Mouse (Mus musculus): ENCODE measurements at regions not wholly inside any gene's neighbourhood (a gene's known extent, or its start where the extent isn't known, plus 50 kb on each side); places are given as distances from the start of the nearest gene placed in this dataset.

DNA sequence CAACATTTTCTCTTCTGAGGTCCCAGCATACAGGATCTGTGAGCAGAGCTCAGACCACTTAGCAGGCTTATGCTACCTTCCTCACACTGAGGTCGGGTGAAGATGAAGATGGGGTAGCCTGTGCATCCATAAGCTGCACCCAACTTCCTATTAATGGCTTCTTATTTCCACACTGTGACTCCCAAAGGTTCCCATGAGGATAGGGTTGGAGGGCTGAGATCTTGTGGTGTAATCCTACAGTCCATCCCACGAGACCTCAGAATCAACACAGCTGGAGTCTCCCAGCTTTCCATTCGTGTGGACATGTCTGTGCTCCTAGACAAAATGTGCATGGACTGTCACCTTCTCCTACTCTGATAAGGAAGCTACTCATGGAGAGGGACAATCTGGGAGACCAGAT lies 80.0 kb upstream of the Cd93 start:
- TF ChIP-seq TCF12 (IDR thresholded peaks at IDR 0.05; ENCODE audit: insufficient read depth, poor library complexity, severe bottlenecking) (no peak), POLR2A (IDR thresholded peaks at IDR 0.05; ENCODE audit: insufficient read length, low read depth) (no peak), E2F4 (IDR thresholded peaks at IDR 0.05; ENCODE audit: insufficient read depth) (no peak), MAX (IDR thresholded peaks at IDR 0.05; ENCODE audit: low read depth) (no peak), POLR2AphosphoS2 (IDR thresholded peaks at IDR 0.05; ENCODE audit: insufficient read length, low read depth) (no peak), USF1 (IDR thresholded peaks at IDR 0.05; ENCODE audit: low read depth) (no peak), MYOG (IDR thresholded peaks at IDR 0.05; ENCODE audit: control insufficient read depth in 1 of 3, insufficient read depth in 1 of 3, insufficient read length in 2 of 3, low read depth in 2 of 3) (no peak), TCF3 (IDR thresholded peaks at IDR 0.05; ENCODE audit: insufficient read length, low read depth) (no peak), REST (IDR thresholded peaks at IDR 0.05; ENCODE audit: insufficient read depth, insufficient read length) (no peak), SRF (IDR thresholded peaks at IDR 0.05; ENCODE audit: control insufficient read depth, insufficient read length, low read depth) (no peak), MYOD1 (IDR thresholded peaks at IDR 0.05; ENCODE audit: control insufficient read depth in 1 of 3, insufficient read length in 2 of 3, low read depth in 2 of 3) (no peak)
- H3ac ChIP-seq (ENCODE audit: control insufficient read depth, insufficient read length), result no peak overlapping the region

GRCm38 (mm10) chr2:148522936-148523335 lies 79.6 kb upstream of the Cd93 start:
- no peaks in the 10 kb centered on the region for H3K36me3 ChIP-seq (ENCODE audit: control insufficient read depth, insufficient read depth)
- no peak overlapping the region for H3ac ChIP-seq (ENCODE audit: control insufficient read depth, insufficient read length)
- H3K4me2 ChIP-seq (ENCODE audit: low read depth), result peak overlapping the region; percentile 26
- no peak overlapping the region for H3K4me3 ChIP-seq
- no peaks in the 10 kb centered on the region for H3K79me2 ChIP-seq (ENCODE audit: control insufficient read depth, insufficient read depth)
- no peaks in the 10 kb centered on the region for H3K27me3 ChIP-seq (ENCODE audit: control insufficient read depth, insufficient read depth, insufficient read length)
- TF ChIP-seq CEBPB (IDR thresholded peaks at IDR 0.05; ENCODE audit: insufficient read depth, poor library complexity, severe bottlenecking), result no peak
- TF ChIP-seq SRF (IDR thresholded peaks at IDR 0.05; ENCODE audit: control insufficient read depth, insufficient read length, low read depth), result no peak
- TF ChIP-seq MYOD1 (IDR thresholded peaks at IDR 0.05; ENCODE audit: control insufficient read depth in 1 of 3, insufficient read length in 2 of 3, low read depth in 2 of 3), result no peak
- no peak for TF ChIP-seq MYOG (IDR thresholded peaks at IDR 0.05; ENCODE audit: control insufficient read depth in 1 of 3, insufficient read depth in 1 of 3, insufficient read length in 2 of 3, low read depth in 2 of 3)

More for the DNA sequence above, 80.0 kb upstream of the Cd93 start:
- Histone ChIP-seq H3K4me3 (no peak overlapping the region), H3K36me3 (ENCODE audit: control insufficient read depth, insufficient read depth) (no peaks in the 10 kb centered on the region), H3K79me2 (ENCODE audit: control insufficient read depth, insufficient read depth) (no peaks in the 10 kb centered on the region), H3K27me3 (ENCODE audit: control insufficient read depth, insufficient read depth, insufficient read length) (no peaks in the 10 kb centered on the region), H3K4me2 (ENCODE audit: low read depth) (no peak overlapping the region)

GRCm38 (mm10) chr2:148521966-148522575 lies 78.7 kb upstream of the Cd93 start:
- H3K4me2 ChIP-seq (ENCODE audit: low read depth), result peak overlapping the region; percentile 26
- TF ChIP-seq REST (IDR thresholded peaks at IDR 0.05; ENCODE audit: insufficient read depth, insufficient read length) (no peak), USF1 (IDR thresholded peaks at IDR 0.05; ENCODE audit: low read depth) (peak; percentile 59), CEBPB (IDR thresholded peaks at IDR 0.05; ENCODE audit: insufficient read depth, poor library complexity, severe bottlenecking) (peak; percentile 99)

GRCm38 (mm10) chr2:148520291-148520690 lies 76.9 kb upstream of the Cd93 start:
- H3K36me3 ChIP-seq (ENCODE audit: control insufficient read depth, insufficient read depth), result no peaks in the 10 kb centered on the region
- H3K79me2 ChIP-seq (ENCODE audit: control insufficient read depth, insufficient read depth), result no peaks in the 10 kb centered on the region
- no peak overlapping the region for H3K4me3 ChIP-seq
- H3K27me3 ChIP-seq (ENCODE audit: control insufficient read depth, insufficient read depth, insufficient read length), result no peaks in the 10 kb centered on the region
- peak overlapping the region; percentile 39 for H3K4me2 ChIP-seq (ENCODE audit: low read depth)
- TF ChIP-seq MYOD1 (IDR thresholded peaks at IDR 0.05; ENCODE audit: control insufficient read depth in 1 of 3, insufficient read length in 2 of 3, low read depth in 2 of 3), result no peak
- TF ChIP-seq E2F4 (IDR thresholded peaks at IDR 0.05; ENCODE audit: insufficient read depth), result no peak
- no peak for TF ChIP-seq TCF12 (IDR thresholded peaks at IDR 0.05; ENCODE audit: insufficient read depth, poor library complexity, severe bottlenecking)
- TF ChIP-seq MYOG (IDR thresholded peaks at IDR 0.05; ENCODE audit: control insufficient read depth in 1 of 3, insufficient read depth in 1 of 3, insufficient read length in 2 of 3, low read depth in 2 of 3), result no peak
- TF ChIP-seq POLR2A (IDR thresholded peaks at IDR 0.05; ENCODE audit: insufficient read length, low read depth), result no peak
- TF ChIP-seq REST (IDR thresholded peaks at IDR 0.05; ENCODE audit: insufficient read depth, insufficient read length), result no peak
- no peak for TF ChIP-seq POLR2AphosphoS2 (IDR thresholded peaks at IDR 0.05; ENCODE audit: insufficient read length, low read depth)
- no peak for TF ChIP-seq USF1 (IDR thresholded peaks at IDR 0.05; ENCODE audit: low read depth)
- no peak for TF ChIP-seq SRF (IDR thresholded peaks at IDR 0.05; ENCODE audit: control insufficient read depth, insufficient read length, low read depth)
- TF ChIP-seq MAX (IDR thresholded peaks at IDR 0.05; ENCODE audit: low read depth), result no peak
- TF ChIP-seq TCF3 (IDR thresholded peaks at IDR 0.05; ENCODE audit: insufficient read length, low read depth), result no peak
- no peak for TF ChIP-seq CEBPB (IDR thresholded peaks at IDR 0.05; ENCODE audit: insufficient read depth, poor library complexity, severe bottlenecking)
- H3ac ChIP-seq (ENCODE audit: control insufficient read depth, insufficient read length), result no peak overlapping the region

More at GRCm38 (mm10) chr2:148521966-148522575, 78.7 kb upstream of the Cd93 start:
- Histone ChIP-seq H3ac (ENCODE audit: control insufficient read depth, insufficient read length) (no peak overlapping the region), H3K36me3 (ENCODE audit: control insufficient read depth, insufficient read depth) (no peaks in the 10 kb centered on the region), H3K4me3 (no peak overlapping the region), H3K27me3 (ENCODE audit: control insufficient read depth, insufficient read depth, insufficient read length) (no peaks in the 10 kb centered on the region), H3K79me2 (ENCODE audit: control insufficient read depth, insufficient read depth) (no peaks in the 10 kb centered on the region)

DNA sequence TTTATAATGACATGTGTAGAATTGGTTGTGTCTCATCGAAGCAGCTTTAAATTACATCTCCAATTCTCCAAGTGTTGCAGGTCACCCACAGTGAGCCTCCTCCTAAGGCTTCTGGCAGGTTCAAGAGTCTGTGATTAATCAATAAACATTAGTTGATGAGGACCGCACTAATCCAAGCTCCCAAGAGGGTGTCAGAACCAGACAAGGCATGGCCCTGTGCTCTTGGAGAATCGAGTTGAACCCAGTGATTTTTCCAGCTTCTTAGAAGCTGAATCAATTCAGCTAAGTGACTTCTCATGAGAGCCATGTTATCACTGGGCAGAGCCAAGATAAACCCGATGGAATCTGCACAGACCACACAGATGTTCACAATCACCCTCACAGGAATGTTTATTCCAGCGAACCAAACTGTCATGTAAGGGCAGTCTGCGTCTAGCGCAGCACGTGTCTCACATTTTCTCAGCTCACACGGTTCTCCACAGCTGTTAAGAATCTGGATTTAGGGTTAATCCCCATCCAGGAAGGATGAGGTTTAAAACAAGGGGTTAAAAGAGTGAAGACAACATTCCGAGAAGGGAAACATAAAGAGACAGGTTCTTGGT lies 76.4 kb upstream of the Cd93 start:
- TF ChIP-seq POLR2AphosphoS2 (IDR thresholded peaks at IDR 0.05; ENCODE audit: insufficient read length, low read depth) (no peak), SRF (IDR thresholded peaks at IDR 0.05; ENCODE audit: control insufficient read depth, insufficient read length, low read depth) (no peak), E2F4 (IDR thresholded peaks at IDR 0.05; ENCODE audit: insufficient read depth) (no peak), REST (IDR thresholded peaks at IDR 0.05; ENCODE audit: insufficient read depth, insufficient read length) (no peak), TCF3 (IDR thresholded peaks at IDR 0.05; ENCODE audit: insufficient read length, low read depth) (no peak), MAX (IDR thresholded peaks at IDR 0.05; ENCODE audit: low read depth) (no peak), TCF12 (IDR thresholded peaks at IDR 0.05; ENCODE audit: insufficient read depth, poor library complexity, severe bottlenecking) (peak; percentile 7), MYOG (IDR thresholded peaks at IDR 0.05; ENCODE audit: control insufficient read depth in 1 of 3, insufficient read depth in 1 of 3, insufficient read length in 2 of 3, low read depth in 2 of 3) (peak in 1 of 3 experiments; percentile 39), CEBPB (IDR thresholded peaks at IDR 0.05; ENCODE audit: insufficient read depth, poor library complexity, severe bottlenecking) (no peak), USF1 (IDR thresholded peaks at IDR 0.05; ENCODE audit: low read depth) (peak; percentile 77), MYOD1 (IDR thresholded peaks at IDR 0.05; ENCODE audit: control insufficient read depth in 1 of 3, insufficient read length in 2 of 3, low read depth in 2 of 3) (peak in 2 of 3 experiments; percentile 30 to 54), POLR2A (IDR thresholded peaks at IDR 0.05; ENCODE audit: insufficient read length, low read depth) (no peak)
- Histone ChIP-seq H3K4me3 (no peak overlapping the region), H3ac (ENCODE audit: control insufficient read depth, insufficient read length) (no peak overlapping the region), H3K27me3 (ENCODE audit: control insufficient read depth, insufficient read depth, insufficient read length) (no peaks in the 10 kb centered on the region), H3K79me2 (ENCODE audit: control insufficient read depth, insufficient read depth) (no peaks in the 10 kb centered on the region), H3K36me3 (ENCODE audit: control insufficient read depth, insufficient read depth) (no peaks in the 10 kb centered on the region), H3K4me2 (ENCODE audit: low read depth) (peak overlapping the region; percentile 39)

All from myocyte (in vitro differentiated cells).